Mouse (Mus musculus): ENCODE measurements at regions not wholly inside any gene's neighbourhood (a gene's known extent, or its start where the extent isn't known, plus 50 kb on each side); places are given as distances from the start of the nearest gene placed in this dataset.

- DNase-seq (ENCODE audit: extremely low spot score in 1 of 2, low spot score in 1 of 2): no peak
Measured at GRCm38 (mm10) chr12:80018086-80018485, 94.7 kb downstream of the Zfp36l1 start.

- DNase-seq (ENCODE audit: extremely low spot score in 1 of 2, low spot score in 1 of 2): no peak
Measured at GRCm38 (mm10) chr12:80017376-80017929, 95.4 kb downstream of the Zfp36l1 start.

DNA sequence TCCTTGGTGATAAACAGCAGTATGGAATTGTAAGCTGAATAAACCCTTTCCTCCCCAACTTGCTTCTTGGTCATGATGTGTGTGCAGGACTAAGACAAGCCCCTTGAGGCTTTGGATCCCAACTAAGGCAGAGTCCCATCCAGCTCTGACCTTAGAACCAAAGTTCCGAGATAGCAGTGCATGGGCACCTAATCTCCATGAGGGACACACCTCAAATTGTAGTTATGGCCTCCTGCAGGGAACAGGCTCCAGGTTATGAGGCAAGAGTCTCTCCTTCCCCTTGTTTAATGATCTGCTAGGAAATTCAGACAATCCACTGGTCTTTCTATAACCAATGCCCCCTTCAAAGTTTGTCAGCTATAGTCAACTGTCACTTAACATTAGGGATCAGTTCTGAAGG, 96.9 kb downstream of the Zfp36l1 start:
- DNase-seq (ENCODE audit: extremely low spot score in 1 of 2, low spot score in 1 of 2): no peak

- DNase-seq (ENCODE audit: extremely low spot score in 1 of 2, low spot score in 1 of 2): no peak
Measured at GRCm38 (mm10) chr12:80014598-80014983, 98.2 kb downstream of the Zfp36l1 start.

- DNase-seq (ENCODE audit: extremely low spot score in 1 of 2, low spot score in 1 of 2): peak in 1 of 2 experiments; percentile 54
Measured at GRCm38 (mm10) chr12:80013904-80014597, 98.8 kb downstream of the Zfp36l1 start.

GRCm38 (mm10) chr12:80013577-80013903, 99.3 kb downstream of the Zfp36l1 start:
- DNase-seq (ENCODE audit: extremely low spot score in 1 of 2, low spot score in 1 of 2): no peak

DNA sequence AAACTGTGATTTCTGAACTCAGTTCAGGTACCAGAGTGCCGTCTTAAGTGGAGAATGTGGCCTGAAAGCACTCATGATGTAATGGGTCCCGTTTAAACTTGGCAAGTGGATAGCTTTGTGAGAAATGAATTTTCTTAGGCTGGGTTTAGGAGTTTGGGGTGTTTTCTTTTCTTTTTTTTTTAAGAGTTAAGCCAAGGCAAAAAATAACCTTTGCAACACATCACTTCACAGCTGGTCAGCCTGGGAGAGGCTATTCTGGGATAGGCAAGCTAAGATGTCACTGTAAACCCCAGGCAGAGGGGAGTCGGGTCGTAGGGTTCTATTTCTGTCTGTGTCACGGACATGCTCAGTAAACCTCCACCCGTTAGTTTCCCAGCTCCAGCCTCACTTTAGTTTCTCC, 100.9 kb downstream of the Zfp36l1 start:
- DNase-seq (ENCODE audit: extremely low spot score in 1 of 2, low spot score in 1 of 2): no peak

- no peak for DNase-seq (ENCODE audit: extremely low spot score in 1 of 2, low spot score in 1 of 2)
Measured at GRCm38 (mm10) chr12:80010947-80011346, 101.9 kb downstream of the Zfp36l1 start.

GRCm38 (mm10) chr12:80010220-80010619, 102.6 kb downstream of the Zfp36l1 start:
- no peak for DNase-seq (ENCODE audit: extremely low spot score in 1 of 2, low spot score in 1 of 2)

DNA sequence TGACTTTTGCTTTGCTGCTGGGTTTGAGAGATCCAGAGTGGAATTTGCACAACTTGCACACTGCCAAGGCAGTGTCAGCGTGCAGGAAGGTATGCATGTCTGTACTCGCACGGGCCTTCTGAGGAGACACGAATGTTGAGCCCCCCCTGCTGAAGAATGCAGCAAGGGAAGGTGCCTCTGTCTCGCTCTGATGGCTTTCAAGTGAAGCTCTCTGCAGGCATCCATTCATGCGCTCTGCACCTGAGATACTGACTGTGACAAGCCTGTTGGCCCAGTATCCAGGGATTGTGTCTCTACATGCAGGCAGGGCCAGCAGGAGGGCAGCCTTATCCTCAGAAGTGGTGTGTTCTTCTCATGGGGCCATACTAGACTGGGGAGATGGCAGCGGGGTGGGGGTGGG, 105.0 kb downstream of the Zfp36l1 start:
- DNase-seq (ENCODE audit: extremely low spot score in 1 of 2, low spot score in 1 of 2): no peak

- DNase-seq (ENCODE audit: extremely low spot score in 1 of 2, low spot score in 1 of 2): no peak
Measured at GRCm38 (mm10) chr12:80005227-80005919, 107.4 kb downstream of the Zfp36l1 start.

DNA sequence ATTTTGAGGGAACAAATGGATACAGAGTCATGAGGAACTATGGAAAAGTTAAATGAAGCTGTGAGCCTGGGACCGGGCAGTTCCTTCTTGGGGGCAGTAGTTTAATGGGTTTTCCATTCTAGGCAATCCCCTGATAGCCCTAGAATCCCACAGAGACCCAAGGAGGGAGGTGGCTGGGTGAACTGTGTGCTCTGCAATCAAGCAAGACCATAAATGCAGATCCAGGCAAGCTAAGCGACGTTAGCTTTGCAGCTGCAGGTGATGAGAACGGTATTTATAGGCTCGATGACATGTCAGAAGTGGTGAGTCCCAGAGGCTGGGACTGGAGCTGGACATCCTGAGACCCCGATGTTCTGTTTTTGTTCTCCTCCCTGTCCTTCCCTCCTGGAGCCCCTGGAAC, 108.2 kb downstream of the Zfp36l1 start:
- DNase-seq (ENCODE audit: extremely low spot score in 1 of 2, low spot score in 1 of 2): no peak

- DNase-seq (ENCODE audit: extremely low spot score in 1 of 2, low spot score in 1 of 2): no peak
Measured at GRCm38 (mm10) chr12:80003486-80003885, 109.3 kb downstream of the Zfp36l1 start.

- no peak for DNase-seq (ENCODE audit: extremely low spot score in 1 of 2, low spot score in 1 of 2)
Measured at GRCm38 (mm10) chr12:80002474-80003125, 110.2 kb downstream of the Zfp36l1 start.

DNA sequence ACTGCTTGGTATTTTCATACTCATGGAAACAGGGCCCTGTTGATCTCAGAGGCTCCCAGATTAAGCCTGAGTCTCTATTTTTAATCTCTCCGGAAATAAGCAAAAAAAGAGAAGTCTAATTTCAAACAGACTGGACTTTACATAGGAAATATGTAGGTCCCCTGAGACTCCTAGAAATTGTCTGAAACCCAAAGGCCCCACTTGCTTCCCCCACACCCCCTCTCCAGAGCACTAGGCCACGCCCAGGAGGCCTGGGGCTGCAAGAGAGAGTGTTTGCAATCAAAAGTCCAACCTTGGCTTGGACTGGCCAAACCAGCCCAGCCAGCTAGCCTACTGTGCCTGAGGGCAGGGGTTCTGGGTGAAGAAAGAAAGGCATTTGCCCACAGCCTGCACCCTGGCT, 111.0 kb downstream of the Zfp36l1 start:
- no peak for DNase-seq (ENCODE audit: extremely low spot score in 1 of 2, low spot score in 1 of 2)

DNA sequence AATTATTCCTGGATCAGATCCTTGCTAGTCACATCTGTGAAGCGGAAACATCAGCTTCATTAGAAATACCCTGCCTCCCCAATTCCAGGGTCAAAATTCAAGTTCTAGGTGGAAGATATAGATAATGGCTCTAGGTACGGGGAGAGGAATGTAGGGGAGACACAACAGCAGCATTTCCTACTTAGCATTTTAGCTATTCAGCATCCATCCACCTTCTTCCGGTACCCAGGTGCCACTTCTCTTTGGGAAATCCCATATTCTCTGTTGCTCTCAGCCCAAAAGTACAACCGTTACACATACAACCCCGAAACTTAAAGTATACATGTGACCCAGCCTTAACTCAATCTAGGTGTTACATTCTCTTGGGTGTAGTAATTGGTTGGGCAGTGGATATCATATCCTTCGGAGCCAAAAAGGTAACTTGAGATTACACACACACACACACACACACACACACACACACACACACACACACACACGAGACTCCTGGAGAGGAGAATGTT, 112.9 kb downstream of the Zfp36l1 start:
- no peak for DNase-seq (ENCODE audit: extremely low spot score in 1 of 2, low spot score in 1 of 2)

DNA sequence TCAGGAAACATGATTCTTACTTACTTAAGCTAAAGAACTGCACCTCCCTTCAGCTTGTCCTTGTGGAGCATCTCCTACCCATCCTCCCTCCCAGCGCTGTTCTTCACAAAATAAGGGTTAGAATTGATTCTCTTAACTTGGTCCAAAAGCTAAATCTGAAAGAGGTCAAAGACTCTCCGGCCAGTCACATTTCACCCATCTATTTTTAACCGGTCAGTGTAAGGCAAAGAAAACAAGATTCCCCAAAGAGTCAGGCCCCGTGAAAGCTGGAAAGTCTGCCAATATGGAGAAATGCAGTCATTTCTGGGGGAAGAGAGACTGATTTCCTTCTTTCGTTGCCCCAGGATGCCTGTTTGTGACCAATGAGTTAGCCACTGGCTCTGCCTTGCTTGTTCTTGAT, 114.0 kb downstream of the Zfp36l1 start:
- DNase-seq (ENCODE audit: extremely low spot score in 1 of 2, low spot score in 1 of 2): no peak

DNA sequence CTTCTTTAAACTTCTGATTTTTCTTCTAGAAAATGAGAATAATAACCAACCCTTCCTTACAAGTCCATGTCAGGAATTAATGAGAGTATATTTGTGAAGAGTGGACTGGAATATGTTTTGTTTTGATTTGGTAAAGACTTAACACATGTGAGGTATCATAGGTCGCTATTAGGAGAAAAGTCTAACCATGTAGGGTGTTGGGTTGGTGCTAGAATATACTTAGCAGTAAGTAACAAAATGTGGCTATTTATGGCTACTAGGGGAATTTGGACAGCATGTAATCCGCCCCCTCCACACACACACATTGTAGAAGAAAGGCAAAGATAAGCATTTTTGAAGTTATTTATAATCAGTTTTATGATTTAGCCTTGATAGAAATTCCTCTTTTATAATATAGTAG, 114.5 kb downstream of the Zfp36l1 start:
- DNase-seq (ENCODE audit: extremely low spot score in 1 of 2, low spot score in 1 of 2): no peak

DNA sequence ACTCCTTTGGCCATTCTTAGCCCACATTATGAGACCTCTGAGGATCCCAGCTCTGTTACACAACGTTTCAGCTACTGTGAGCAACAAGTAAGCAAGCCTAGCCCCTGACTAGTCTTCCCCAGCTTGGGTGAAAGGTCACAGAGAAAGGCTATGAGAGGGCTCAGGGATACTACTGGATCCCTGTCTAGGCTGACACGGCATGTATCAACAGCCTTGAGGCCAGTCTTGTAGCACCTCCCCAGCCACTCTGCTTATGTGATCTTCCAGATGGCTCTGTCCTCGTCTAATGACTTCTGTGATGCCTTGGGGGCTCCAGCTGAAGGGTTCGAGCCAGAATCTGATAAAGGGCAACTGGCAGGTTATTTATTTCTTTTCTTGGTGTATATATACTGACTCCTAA, 115.6 kb downstream of the Zfp36l1 start:
- no peak for DNase-seq (ENCODE audit: extremely low spot score in 1 of 2, low spot score in 1 of 2)

DNA sequence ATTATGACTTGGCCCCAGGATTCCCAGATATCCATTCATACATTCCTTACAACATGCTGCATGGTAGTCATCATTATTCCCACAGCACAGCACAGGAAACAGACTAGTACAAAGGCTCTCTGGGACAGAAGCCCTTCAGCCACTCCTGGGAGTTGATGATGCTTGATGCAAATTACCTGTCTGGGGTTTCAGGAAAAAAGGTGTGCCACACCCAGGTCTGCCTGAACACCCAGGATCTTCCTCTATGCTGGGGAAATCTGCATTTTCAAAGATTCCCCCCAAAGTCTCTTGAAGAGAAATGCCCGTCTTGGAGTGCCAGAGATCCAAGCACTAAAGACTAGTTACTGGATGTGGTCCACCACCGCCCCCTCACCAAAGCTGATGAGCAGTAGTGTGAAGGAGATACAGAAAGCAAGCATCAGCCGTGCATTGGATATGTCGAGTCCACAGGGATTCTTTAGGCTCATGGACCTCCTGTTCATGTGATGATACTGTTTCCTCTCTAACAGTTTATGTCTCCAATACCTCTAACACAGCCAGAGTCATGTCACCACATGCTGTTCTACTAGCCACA, 117.2 kb downstream of the Zfp36l1 start:
- no peak for DNase-seq (ENCODE audit: extremely low spot score in 1 of 2, low spot score in 1 of 2)

All from frontal cortex, adult 2 months (tissue).